Mouse (Mus musculus): ENCODE results near the gene Camk2d.

GRCm38 (mm10) chr3:126701067-126701466, 105.0 kb downstream of the Camk2d start:
- TF ChIP-seq EP300 (IDR thresholded peaks at IDR 0.05) = no peak
- no peak for TF ChIP-seq CTCF (IDR thresholded peaks at IDR 0.05)
